Mouse (Mus musculus): ENCODE measurements around the gene Zmynd12. TPM values are rescaled to one million over a fixed set of nuclear protein-coding genes. Genes with fewer than 3 reads are reported as not detected.

The Zmynd12 gene
- polyA plus RNA-seq, 1 experiment from 2014 or later, result 2.1 TPM

- no peak for ATAC-seq (ENCODE audit: insufficient number of reproducible peaks, low FRiP score, low TSS enrichment, low read depth)
- Histone ChIP-seq H3K4me1 (no peaks in the 10 kb centered on the region), H3K36me3 (no peaks in the 10 kb centered on the region), H3K4me2 (replicated peaks) (no peak overlapping the region), H3K27ac (replicated peaks) (no peak overlapping the region), H3K9ac (no peak overlapping the region), H3K9me3 (replicated peaks) (no peaks in the 10 kb centered on the region), H3K4me3 (replicated peaks) (no peak overlapping the region), H3K27me3 (no peaks in the 10 kb centered on the region)
- 77% methylated on average over 3 of the region's 3 CpGs for WGBS
Observed at GRCm38 (mm10) chr4:119447786-119448185, 25.2 kb downstream of the Zmynd12 start.

DNA sequence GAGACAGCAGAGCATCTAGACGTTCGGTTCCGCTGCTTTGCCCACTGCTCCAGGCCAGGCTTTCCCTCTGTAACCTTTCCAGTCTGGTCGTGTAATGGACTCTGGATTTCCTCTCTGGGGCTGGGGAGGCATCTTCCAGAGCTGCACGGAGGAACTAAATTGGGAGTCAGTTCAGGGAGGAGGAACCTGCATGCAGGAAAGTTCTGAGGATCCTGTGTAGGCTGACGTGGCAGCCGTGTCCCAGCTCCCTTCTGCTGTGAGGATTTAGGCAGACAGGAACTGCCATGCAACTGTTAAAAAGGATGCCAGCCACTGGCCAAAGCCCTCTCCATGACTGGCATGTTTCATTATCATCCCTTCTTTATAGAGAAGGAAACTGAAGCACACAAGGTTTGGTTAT, 27.8 kb downstream of the Zmynd12 start:
- Histone ChIP-seq H3K9me3 (replicated peaks) (no peaks in the 10 kb centered on the region), H3K4me2 (replicated peaks) (no peak overlapping the region), H3K4me3 (replicated peaks) (no peak overlapping the region), H3K9ac (no peak overlapping the region), H3K36me3 (no peaks in the 10 kb centered on the region), H3K27me3 (no peaks in the 10 kb centered on the region), H3K27ac (replicated peaks) (no peak overlapping the region), H3K4me1 (no peaks in the 10 kb centered on the region)
- 61% methylated on average over 7 of the region's 7 CpGs for WGBS
- no peak for ATAC-seq (ENCODE audit: insufficient number of reproducible peaks, low FRiP score, low TSS enrichment, low read depth)

- no peak for ATAC-seq (ENCODE audit: insufficient number of reproducible peaks, low FRiP score, low TSS enrichment, low read depth)
- no peak overlapping the region for H3K9ac ChIP-seq
- 55% methylated on average over 5 of the region's 5 CpGs for WGBS
Observed at GRCm38 (mm10) chr4:119453128-119453527, 30.5 kb downstream of the Zmynd12 start.

GRCm38 (mm10) chr4:119453533-119453932, 30.9 kb downstream of the Zmynd12 start:
- no peaks in the 10 kb centered on the region for H3K36me3 ChIP-seq
- H3K27ac ChIP-seq (replicated peaks), result no peak overlapping the region
- H3K9me3 ChIP-seq (replicated peaks), result no peaks in the 10 kb centered on the region
- H3K4me1 ChIP-seq, result no peaks in the 10 kb centered on the region
- H3K27me3 ChIP-seq, result no peaks in the 10 kb centered on the region
- no peak overlapping the region for H3K9ac ChIP-seq
- WGBS, result 21% methylated on average over 6 of the region's 6 CpGs
- no peak overlapping the region for H3K4me3 ChIP-seq (replicated peaks)
- ATAC-seq (ENCODE audit: insufficient number of reproducible peaks, low FRiP score, low TSS enrichment, low read depth), result no peak
- no peak overlapping the region for H3K4me2 ChIP-seq (replicated peaks)

More at GRCm38 (mm10) chr4:119453128-119453527, 30.5 kb downstream of the Zmynd12 start:
- H3K4me3 ChIP-seq (replicated peaks), result no peak overlapping the region
- no peak overlapping the region for H3K4me2 ChIP-seq (replicated peaks)
- no peak overlapping the region for H3K27ac ChIP-seq (replicated peaks)
- no peaks in the 10 kb centered on the region for H3K4me1 ChIP-seq
- no peaks in the 10 kb centered on the region for H3K9me3 ChIP-seq (replicated peaks)
- H3K36me3 ChIP-seq, result no peaks in the 10 kb centered on the region
- H3K27me3 ChIP-seq, result no peaks in the 10 kb centered on the region

DNA sequence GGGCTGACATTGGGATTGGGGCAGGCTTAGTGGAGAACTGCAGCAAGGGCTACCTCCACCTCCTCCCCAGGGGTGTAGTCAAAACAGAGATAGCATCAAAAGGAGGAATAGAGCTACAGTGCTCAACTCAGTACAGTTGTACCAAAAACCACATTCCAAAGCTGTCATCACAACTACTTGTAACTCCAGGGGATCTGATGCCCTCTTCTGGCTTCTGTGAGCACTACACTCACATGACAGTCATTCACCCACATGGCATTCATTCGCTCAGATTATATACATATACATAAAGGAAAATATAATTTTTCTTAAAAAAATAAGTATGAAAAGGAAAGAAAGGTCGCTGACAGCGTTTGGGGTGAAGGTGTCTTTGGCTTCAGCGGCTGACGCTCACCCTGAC, 37.7 kb downstream of the Zmynd12 start:
- Histone ChIP-seq H3K4me3 (replicated peaks) (no peak overlapping the region), H3K27ac (replicated peaks) (peak overlapping the region; percentile 49; the same call in 1 of the 2 replicates), H3K9me3 (replicated peaks) (no peaks in the 10 kb centered on the region), H3K4me2 (replicated peaks) (peak overlapping the region; percentile 15; the same call in 1 of the 2 replicates), H3K9ac (no peak overlapping the region), H3K36me3 (no peaks in the 10 kb centered on the region), H3K27me3 (no peaks in the 10 kb centered on the region), H3K4me1 (peaks cover 34% of the 10 kb centered on the region)
- WGBS, result 62% methylated on average over 5 of the region's 5 CpGs
- ATAC-seq (ENCODE audit: insufficient number of reproducible peaks, low FRiP score, low TSS enrichment, low read depth), result no peak

GRCm38 (mm10) chr4:119460728-119461141, 38.1 kb downstream of the Zmynd12 start:
- peak; percentile 75 for ATAC-seq (ENCODE audit: insufficient number of reproducible peaks, low FRiP score, low TSS enrichment, low read depth)
- H3K4me2 ChIP-seq (replicated peaks), result peak overlapping the region; percentile 15; the same call in 1 of the 2 replicates

GRCm38 (mm10) chr4:119462457-119462856, 39.8 kb downstream of the Zmynd12 start:
- Histone ChIP-seq H3K36me3 (no peaks in the 10 kb centered on the region), H3K9me3 (replicated peaks) (no peaks in the 10 kb centered on the region), H3K4me1 (peaks cover 34% of the 10 kb centered on the region), H3K4me2 (replicated peaks) (no peak overlapping the region), H3K27me3 (no peaks in the 10 kb centered on the region), H3K4me3 (replicated peaks) (no peak overlapping the region), H3K9ac (no peak overlapping the region), H3K27ac (replicated peaks) (no peak overlapping the region; the same call in 1 of the 2 replicates)
- ATAC-seq (ENCODE audit: insufficient number of reproducible peaks, low FRiP score, low TSS enrichment, low read depth), result no peak
- 72% methylated on average over 3 of the region's 3 CpGs for WGBS

More at GRCm38 (mm10) chr4:119460728-119461141, 38.1 kb downstream of the Zmynd12 start:
- H3K9me3 ChIP-seq (replicated peaks), result no peaks in the 10 kb centered on the region
- WGBS, result 11% methylated on average over 8 of the region's 8 CpGs
- peak overlapping the region; percentile 49; the same call in 1 of the 2 replicates for H3K27ac ChIP-seq (replicated peaks)
- no peaks in the 10 kb centered on the region for H3K27me3 ChIP-seq
- H3K9ac ChIP-seq, result no peak overlapping the region
- peaks cover 34% of the 10 kb centered on the region for H3K4me1 ChIP-seq
- no peak overlapping the region for H3K4me3 ChIP-seq (replicated peaks)
- H3K36me3 ChIP-seq, result no peaks in the 10 kb centered on the region

- Histone ChIP-seq H3K27ac (replicated peaks) (peak overlapping the region; percentile 48; the same call in 1 of the 2 replicates), H3K4me3 (replicated peaks) (no peak overlapping the region), H3K9ac (no peak overlapping the region), H3K4me2 (replicated peaks) (no peak overlapping the region), H3K9me3 (replicated peaks) (no peaks in the 10 kb centered on the region), H3K36me3 (no peaks in the 10 kb centered on the region), H3K27me3 (no peaks in the 10 kb centered on the region), H3K4me1 (peaks cover 34% of the 10 kb centered on the region)
- peak; percentile 65 for ATAC-seq (ENCODE audit: insufficient number of reproducible peaks, low FRiP score, low TSS enrichment, low read depth)
- 34% methylated on average over 11 of the region's 11 CpGs for WGBS
Observed at GRCm38 (mm10) chr4:119462858-119463755, 40.5 kb downstream of the Zmynd12 start.

DNA sequence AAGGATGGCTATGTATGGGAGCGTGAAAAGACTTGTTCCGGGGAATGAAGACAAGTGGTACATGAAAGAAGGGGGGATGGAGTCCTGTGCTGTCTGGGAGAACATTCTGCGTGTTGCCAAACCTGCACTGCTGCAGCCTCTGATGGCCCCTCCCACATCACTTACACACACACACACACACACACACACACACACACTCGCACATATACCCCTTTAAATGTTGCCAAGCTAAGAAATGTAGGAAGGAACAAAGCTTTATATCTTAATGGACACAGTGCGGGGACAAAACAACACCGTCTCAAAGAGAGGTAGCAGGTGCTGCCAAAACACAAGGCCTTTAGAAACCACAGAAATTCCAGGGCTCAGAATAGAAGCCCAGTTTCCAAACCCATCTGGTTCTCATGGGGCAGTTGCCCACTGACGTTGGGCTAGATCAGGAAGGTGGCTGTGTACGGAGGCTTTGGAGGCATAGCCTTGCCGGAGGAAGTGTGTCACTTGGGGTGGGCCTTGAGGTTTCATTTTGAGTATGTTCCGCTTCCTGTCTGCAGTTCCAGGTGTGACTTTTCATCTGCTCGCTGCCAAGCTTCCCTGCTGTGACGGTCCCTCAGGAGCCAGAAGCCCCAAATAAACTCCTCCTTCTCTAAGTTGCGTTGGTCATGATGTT, 41.3 kb downstream of the Zmynd12 start:
- no peak overlapping the region for H3K4me3 ChIP-seq (replicated peaks)
- H3K27ac ChIP-seq (replicated peaks), result peak overlapping the region; percentile 48; the same call in 1 of the 2 replicates
- WGBS, result 61% methylated on average over 13 of the region's 13 CpGs

GRCm38 (mm10) chr4:119465841-119466240, 43.2 kb downstream of the Zmynd12 start:
- 81% methylated on average over 5 of the region's 5 CpGs for WGBS
- H3K9me3 ChIP-seq (replicated peaks), result no peaks in the 10 kb centered on the region

More for the DNA sequence above, 41.3 kb downstream of the Zmynd12 start:
- ATAC-seq (ENCODE audit: insufficient number of reproducible peaks, low FRiP score, low TSS enrichment, low read depth), result no peak; the same call in 1 of the 2 replicates
- Histone ChIP-seq H3K9me3 (replicated peaks) (no peaks in the 10 kb centered on the region), H3K27me3 (no peaks in the 10 kb centered on the region), H3K4me1 (peaks cover 34% of the 10 kb centered on the region), H3K9ac (no peak overlapping the region), H3K4me2 (replicated peaks) (no peak overlapping the region), H3K36me3 (no peaks in the 10 kb centered on the region)

GRCm38 (mm10) chr4:119467720-119468380, 45.2 kb downstream of the Zmynd12 start:
- 77% methylated on average over 16 of the region's 16 CpGs for WGBS
- Histone ChIP-seq H3K9ac (no peak overlapping the region), H3K9me3 (replicated peaks) (no peaks in the 10 kb centered on the region), H3K4me2 (replicated peaks) (no peak overlapping the region), H3K4me3 (replicated peaks) (no peak overlapping the region), H3K27ac (replicated peaks) (no peak overlapping the region), H3K27me3 (no peaks in the 10 kb centered on the region), H3K36me3 (no peaks in the 10 kb centered on the region), H3K4me1 (peaks cover 15% of the 10 kb centered on the region)
- ATAC-seq (ENCODE audit: insufficient number of reproducible peaks, low FRiP score, low TSS enrichment, low read depth), result no peak

More at GRCm38 (mm10) chr4:119465841-119466240, 43.2 kb downstream of the Zmynd12 start:
- no peak overlapping the region for H3K4me3 ChIP-seq (replicated peaks)
- no peak overlapping the region for H3K9ac ChIP-seq
- H3K4me1 ChIP-seq, result peaks cover 29% of the 10 kb centered on the region
- H3K36me3 ChIP-seq, result no peaks in the 10 kb centered on the region
- H3K27me3 ChIP-seq, result no peaks in the 10 kb centered on the region
- no peak for ATAC-seq (ENCODE audit: insufficient number of reproducible peaks, low FRiP score, low TSS enrichment, low read depth)
- no peak overlapping the region for H3K4me2 ChIP-seq (replicated peaks)
- no peak overlapping the region for H3K27ac ChIP-seq (replicated peaks)
